Mouse (Mus musculus) urinary bladder, postnatal 14 days (tissue): ENCODE measurements around the gene Rell1.
A peak's percentile ranks its signal among the peaks of the same experiment; 100 is the strongest.
"Not testable (repeated sequence)": the region's sequence is repeated elsewhere in the genome, so short reads cannot be mapped to it uniquely, and the experiment has no call there.

Source experiments
- DNase-seq: peaks from one replicate; pipeline ENCODE4 v3.0.0; 2021; ENCODE audit warnings: low spot score

Gene Rell1

DNA sequence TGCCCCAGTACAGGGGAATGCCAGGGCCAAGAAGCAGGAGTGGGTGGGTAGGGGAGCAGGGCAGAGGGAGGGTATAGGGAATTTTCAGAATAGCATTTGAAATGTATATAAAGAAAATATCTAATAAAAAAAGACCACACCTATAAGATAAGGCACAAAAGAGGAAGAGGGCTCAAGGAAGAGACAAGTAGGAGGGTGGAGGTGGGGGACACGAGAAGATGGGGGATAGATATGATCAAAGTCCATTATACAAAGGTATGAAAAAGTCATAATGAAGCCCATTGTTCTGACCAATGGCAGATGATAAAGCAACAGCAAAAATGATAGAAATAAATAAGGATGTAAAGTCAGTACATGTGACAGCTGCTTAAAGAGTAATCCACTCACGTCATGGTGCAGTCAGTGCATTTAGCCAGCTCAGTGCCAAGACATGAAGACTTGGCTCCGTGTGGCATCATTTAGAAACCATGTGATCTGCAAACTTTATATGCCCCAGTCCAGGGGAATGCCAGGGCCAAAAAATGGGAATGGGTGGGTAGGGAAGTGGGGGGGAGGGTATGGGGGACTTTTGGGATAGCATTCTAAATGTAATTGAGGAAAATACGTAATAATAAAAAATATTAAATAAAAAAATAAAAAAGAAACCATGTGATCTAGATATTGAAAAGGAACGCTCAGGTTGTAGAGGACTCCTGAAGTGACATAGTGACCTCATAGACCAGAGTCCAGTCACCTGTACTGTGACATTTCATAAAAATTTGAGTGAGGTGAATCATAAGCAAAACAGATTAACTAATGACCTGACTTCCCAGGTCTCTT is 71.5 kb downstream of the Rell1 start:
- not testable (repeated sequence) for DNase-seq

DNA sequence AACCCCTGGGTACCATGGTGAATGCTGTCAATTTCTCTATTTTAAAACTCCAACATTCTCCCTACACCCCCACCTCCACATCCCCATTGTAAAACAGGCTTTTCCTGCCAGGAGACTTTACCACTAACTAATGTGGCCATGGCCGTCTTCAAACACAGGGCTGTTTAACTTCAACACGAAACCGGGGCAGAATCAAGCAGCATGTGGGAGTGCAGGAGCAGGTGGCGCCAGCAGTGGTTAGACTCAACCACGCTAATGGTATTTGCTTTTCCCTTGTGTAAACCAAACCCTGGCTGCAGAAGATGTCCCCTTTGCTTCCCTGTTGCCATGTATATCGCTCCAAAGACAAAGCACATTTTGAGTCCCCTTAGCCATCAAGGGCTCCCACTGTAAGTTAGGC is 76.8 kb downstream of the Rell1 start:
- no peak for DNase-seq

DNA sequence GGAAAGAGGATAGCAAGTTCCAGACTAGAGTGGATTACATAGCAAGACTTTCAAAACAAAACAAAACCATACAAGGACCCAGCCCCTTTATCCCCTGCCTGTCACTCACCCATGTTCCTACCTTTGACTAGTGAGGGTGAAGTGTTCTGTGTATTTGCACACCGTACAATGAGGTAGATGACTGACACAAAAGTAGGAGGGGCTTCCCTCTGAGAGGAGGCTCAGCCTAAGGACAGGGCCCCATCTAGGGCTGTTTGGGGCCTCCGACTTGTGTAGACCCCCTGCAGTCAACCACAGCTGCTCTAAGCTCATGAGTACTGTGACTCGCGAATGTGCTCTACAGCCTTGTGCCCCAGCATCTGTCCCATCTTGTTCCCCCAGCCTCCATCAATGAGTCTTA is 77.5 kb downstream of the Rell1 start:
- DNase-seq: no peak

DNA sequence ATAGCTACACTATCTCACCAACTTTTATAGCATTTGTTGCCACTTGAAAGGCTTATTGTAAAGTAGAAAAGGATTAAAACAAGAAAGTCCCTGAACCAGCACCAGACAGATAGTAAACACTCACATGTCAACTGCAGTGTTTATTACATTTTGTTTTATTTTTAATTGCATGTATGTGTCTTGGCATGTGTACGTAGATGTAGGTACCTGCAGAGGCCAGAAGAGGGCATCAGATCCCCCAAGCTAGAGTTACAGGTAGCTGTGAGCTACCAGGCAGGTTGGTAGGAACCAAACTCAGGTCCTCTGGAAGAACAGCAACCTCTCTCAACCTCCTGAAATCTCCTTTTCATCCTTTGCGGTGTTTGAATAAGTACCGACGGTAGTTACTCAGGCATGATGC is 81.6 kb downstream of the Rell1 start:
- DNase-seq: no peak

DNA sequence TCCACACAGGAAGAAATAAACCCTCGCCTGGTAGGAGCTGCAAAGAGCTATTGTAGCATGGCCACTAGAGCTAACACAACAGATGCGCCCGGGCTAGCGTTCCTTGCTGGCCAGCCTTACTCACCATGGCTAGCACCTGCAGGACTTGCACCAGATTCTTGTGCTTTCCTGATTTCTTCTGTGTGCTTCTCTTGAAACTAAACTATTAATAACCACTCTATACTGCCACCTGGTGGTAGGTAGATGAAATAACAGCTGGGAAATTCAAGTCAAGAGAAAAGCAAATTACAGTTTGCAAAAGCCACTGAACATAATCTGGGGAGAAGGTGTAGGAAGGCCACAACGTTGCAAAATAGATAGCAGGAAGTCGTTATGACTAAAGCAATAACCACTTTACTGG is 82.0 kb downstream of the Rell1 start:
- no peak for DNase-seq

DNA sequence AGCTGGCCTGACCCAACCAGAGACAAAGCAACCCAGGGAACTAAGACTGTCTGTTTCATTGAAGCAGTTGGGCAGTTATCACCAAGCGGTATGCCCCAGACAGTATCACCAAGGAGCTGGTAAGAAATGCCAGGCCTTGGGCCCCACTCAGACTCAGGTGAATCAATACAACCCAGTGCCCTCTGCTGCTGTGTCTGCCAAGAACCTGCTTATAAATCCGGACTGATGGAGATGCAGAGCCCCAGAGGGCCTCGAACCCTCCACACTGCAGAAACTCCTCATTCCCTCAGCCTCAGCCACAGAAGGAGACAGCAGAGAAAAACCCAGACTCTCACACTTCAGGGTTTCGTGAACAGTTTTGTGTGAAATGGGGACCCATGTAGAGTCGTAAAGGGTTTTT is 82.4 kb downstream of the Rell1 start:
- no peak for DNase-seq

DNA sequence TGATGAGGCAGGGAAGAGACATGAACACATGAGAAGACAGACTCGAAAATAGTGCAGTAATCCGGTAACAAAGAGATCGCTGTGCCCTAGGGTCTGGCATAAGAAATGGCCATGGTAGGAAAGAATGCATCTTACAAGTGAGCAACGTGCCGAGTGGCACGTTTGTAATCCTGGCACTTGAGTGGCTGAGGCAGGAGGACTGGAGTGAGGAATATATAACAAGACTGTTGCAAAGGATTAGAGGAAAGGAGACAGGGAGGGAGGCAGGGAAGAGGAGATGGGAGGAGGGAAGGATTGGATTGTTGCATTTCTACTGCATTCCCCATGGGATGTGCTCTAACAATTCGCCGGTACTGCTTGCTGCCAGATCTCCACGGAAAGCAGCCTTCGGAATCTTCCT is 89.7 kb downstream of the Rell1 start:
- DNase-seq: no peak

DNA sequence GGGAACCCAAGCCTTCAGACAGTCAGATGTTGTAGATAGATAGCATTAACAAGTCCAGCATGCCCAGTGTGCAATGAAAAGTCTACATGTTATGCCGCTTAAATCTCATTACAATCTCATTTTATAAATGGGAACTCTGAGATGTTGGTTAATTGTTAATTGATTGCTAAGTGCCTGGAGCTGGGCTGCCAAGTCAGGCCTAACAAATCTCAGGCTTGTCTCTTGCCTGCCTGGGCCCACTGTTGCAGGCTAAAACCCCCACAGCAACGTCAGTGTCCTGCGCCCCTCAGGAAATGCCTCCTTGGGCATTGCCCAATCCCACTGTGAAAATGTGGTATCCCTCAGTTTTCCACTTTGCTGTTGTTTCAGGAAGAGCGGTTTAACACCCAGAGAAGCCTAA is 92.6 kb downstream of the Rell1 start:
- no peak for DNase-seq

DNA sequence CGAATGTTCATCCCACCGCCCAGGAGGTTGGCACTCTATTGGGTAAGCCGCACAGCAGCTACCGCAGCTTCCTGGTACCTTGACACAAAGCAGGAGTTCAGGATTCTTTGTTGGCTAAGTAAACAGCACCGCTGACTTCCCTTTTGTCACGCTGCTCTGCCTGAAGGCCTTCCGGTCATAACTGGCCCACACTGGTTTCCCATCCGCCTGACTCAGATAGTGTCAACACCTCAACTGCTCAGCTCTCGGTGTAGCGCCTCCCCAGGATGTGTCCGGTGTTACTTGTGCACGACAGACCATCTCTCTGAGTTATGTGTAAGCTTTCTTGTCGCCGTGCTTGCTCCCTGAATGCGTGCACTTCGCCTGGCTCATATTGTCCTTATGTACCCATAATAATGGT is 93.8 kb downstream of the Rell1 start:
- DNase-seq: peak; percentile 67

DNA sequence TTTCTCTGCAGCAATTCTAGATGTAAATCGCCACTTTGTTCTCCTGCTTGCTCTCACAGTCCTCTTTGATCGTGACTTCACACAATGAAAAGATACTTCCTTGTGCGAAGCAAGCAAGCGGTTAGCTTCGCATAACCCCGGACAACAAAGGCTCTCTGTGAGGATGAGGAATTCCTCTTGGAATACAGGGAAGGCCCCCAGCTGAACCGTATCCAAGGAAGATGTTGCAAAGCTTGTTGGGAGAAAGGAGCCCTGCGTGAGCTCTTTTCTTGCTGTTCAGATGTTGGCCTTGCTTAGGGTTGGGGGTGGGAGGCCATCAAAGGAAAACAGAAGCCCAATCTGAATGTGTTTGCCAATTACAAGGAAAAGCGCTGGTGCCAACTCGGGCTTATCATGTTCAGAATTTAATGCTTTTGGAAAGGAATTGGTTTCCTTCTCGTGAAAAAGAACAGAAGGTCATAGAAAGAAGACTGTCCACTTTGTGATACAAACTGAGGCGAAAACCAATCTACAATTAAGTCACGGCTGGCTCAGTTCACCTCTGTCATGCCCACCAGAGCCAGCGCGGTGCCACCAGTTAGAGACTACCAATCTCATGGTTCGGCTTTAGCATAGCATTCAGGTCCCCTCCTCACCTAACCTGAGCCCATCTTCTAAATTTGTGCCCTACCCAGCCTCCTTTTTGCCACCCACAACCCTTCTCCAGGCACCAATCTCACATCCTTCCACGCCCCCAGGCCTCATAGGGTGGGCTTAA is 96.3 kb downstream of the Rell1 start:
- DNase-seq: peak; percentile 18

DNA sequence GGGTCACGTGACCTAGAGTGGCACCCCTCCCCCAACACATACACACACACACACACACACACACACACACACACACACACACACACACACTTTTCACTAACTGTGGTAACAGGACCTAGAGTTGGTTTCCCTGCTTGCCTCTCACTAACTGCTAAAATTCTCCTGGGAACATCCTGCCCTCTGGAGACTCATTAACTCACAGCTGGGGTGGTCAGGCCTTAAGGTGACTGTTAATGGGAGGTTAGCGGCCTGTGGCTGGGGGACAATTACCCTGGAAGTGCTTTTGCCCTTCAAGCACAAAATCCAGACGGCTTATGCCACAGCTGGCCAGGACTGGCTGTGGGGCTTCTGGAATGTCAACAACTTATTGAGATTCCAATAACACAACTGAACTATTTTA is 101.3 kb downstream of the Rell1 start:
- DNase-seq: no peak

DNA sequence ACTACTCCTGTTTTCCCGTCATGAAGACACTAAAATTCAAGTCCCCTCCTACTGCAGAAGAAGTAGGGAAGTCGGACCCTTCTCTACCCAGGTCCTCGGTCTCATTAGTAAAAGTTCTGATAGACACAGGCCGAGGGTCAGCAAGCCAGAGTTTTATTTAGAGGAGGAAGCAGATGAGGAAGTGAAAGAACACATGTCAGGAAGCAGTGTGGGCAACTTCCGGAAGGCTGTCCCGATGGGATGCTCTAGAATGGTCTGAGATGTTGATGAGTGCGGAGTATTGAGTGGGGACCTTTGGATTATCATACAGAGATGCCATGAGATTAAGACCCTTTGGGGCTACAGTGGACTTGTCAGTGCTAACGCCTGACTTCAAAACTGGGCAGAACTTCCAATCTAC is 109.8 kb downstream of the Rell1 start:
- no peak for DNase-seq
